Mouse (Mus musculus) C2C12 (cell line): ENCODE data around the gene Gm20696.

ENCODE experiments used
- CTCF ChIP-seq: IDR thresholded peaks from one replicate; pipeline ENCODE4 v1.5.1; 2011; ENCODE audit not compliant: control insufficient read depth, insufficient read depth, insufficient read length
- MAX ChIP-seq: IDR thresholded peaks from one replicate; pipeline ENCODE4 v1.6.1; 2011; ENCODE audit warnings: mild to moderate bottlenecking, control low read depth
- MYOD1 ChIP-seq: IDR thresholded peaks from one replicate; pipeline ENCODE4 v1.6.1; 2011; ENCODE audit warnings: low read depth; ENCODE audit not compliant: control insufficient read depth, insufficient read length
- USF1 ChIP-seq: IDR thresholded peaks from one replicate; pipeline ENCODE4 v1.6.1; 2011; ENCODE audit warnings: low read depth, mild to moderate bottlenecking, control low read depth, moderate library complexity

- TF ChIP-seq CTCF (no peak), USF1 (no peak), MAX (no peak), MYOD1 (no peak)
Observed at GRCm38 (mm10) chr6:99658586-99658985, 8.0 kb downstream of the Gm20696 start.
